Mouse (Mus musculus) mouse trophoblast stem cell (cell line): Measurements from ENCODE around the gene Rpl26.

Source experiments
- in situ Hi-C, 2 experiments: fragments of 300-500 bp; cut with MseI, MboI; formaldehyde crosslinking; loops; 2 replicates in 1 of 2; 3 replicates in 1 of 2; pipeline ENCODE4 v1.15.1; 2025

Gene Rpl26

DNA sequence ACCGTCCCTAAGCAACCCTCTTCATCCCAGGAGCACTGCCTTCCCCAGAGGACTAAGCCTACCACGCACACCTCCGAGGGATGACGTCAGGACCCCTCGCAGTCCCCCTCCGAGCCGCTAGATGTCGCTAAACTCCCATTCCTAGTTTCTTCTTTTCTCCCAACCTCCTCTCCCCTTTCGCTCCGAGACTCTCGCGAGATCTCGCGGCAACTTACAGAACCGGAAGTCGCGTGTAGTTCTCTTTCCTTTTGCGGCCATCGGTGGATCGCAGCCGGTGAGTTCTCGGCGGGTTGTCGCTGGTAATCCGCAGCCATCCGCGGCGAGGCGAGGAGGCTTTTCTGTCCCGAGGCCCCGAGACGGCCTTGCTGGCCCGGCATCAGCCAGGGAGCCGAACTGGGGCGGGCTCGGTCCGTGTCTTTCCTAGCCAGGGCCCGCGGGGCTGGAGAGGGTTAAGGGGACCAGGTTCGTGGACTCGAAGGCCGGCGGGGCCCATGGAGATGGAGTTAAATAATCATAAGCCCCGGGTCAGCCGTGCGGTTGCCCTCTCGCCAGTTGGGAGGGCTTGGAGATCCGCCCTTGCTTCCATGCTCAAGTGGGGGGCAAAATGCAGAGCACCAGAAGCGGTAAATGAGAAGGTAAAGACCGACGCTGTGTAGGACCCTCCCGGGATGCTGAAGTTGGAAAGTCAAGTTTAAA, at the start of gene Rpl26:
Gene Rpl26 (plus strand): TSS at position 233 of the 696 bp plus-strand sequence.
- in situ Hi-C loops = no loop called here

GRCm38 (mm10) chr11:68851644-68852485, 49.5 kb upstream of the Rpl26 start:
- in situ Hi-C loops = no loop called here

DNA sequence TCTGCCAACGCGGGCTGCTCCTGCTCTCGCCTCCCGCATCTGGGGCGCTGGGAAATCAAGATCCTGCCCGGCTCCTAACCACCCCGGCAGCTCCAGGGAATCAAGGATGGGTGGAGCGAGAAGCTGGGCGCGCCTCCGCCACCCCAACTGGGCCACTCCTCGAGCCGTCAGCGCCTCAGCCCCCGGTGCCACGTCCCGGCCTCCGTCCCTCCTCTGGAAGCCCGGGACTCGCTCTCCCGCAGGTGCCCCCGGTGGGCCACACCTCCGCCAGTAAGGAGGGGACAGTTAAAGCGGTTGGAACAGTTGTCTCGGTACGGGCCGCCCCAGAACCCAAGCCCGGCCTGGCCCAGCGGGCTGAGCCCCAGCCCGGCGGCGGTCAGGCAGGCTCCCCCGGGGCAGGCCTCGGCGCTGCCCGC, 48.9 kb upstream of the Rpl26 start:
- in situ Hi-C loops = no loop called here

DNA sequence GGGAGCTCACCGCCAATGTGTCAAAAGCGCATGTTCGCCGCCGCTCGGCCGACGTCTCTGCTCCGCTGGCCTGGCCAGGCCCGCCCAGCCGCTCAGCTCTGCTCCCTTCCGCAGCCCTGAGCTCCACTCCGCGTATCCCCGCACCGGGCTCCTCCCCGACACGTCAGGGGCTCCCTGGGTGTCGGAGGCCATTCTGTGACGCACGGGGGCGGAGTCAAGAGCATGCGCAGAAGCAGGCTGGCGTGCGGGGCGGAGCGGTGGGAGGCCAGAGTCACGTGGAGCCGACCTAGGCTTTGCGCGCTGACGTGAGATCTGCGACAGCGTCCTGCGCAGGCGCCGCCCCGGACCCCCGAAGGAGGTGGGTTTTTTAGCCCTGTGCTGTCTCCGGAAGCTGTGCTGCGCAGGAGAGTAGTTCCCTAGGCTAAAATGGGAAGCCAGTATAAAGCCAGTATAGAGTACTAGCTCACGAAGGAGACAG, 48.4 kb upstream of the Rpl26 start:
- in situ Hi-C loops = no loop called here

DNA sequence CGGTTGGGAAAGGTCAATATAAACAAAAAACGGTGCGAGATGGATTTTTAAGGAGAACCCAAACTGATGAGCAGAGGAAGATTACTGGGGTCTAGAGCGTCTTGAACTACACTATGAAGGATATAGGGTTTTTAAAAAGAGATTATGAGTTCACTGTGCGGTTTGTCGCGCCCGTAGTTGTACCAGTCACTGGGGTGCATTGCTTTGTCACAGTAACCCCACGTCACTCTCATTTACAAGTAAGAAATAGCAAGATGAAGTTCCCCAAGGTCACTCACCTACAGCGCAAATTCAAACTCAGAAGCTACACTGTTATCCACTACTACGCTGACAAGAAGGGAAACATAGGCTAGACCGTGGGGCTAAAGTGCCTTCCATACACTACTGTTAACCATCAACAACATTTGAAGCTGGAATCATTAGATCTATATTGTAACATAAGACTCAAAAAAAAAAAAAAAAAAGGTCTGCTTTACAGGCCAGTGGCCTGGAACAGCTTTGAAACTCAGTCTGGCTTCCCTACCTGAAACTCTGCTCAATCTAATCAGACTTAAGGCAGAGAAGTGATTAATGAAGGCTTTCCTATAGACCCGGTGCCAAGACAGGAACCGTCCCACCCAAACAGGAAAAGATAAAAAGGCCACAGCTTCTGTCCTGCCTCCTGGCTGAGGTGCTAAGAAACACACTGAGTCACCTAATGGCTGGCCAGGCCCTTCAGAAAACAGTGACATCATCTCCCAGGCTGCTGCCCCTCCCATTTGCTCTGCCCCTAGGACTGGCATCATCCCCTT, 47.6 kb upstream of the Rpl26 start:
- in situ Hi-C loops = no loop called here

- in situ Hi-C loops = no loop called here
These were observed 46.8 kb upstream of the Rpl26 start for GRCm38 (mm10) chr11:68854621-68855020.

DNA sequence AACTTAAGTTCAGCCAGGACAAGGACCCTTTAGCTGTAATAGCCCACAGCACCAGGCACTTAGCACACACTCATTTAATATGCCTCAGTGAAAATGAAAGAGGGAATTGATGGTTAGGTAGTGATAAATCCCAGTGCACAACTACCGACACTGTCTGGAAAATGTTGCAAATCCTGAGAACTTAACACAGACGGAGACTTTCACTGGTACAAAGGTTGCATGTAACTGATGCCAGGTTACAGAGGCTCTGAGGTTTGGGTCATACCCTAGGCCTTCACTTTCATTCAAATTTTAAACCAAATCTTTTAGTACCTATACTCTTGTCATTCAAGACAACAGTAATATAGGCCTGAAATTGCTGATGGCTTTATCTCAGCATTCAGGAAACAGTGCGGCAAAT, 44.1 kb upstream of the Rpl26 start:
- in situ Hi-C loops = no loop called here

GRCm38 (mm10) chr11:68859943-68860593, 41.3 kb upstream of the Rpl26 start:
- in situ Hi-C loops = no loop called here

- in situ Hi-C loops = no loop called here
These were observed 39.1 kb upstream of the Rpl26 start for GRCm38 (mm10) chr11:68862260-68862659.

- in situ Hi-C loops = no loop called here
These were observed 37.7 kb upstream of the Rpl26 start for GRCm38 (mm10) chr11:68863631-68864091.

GRCm38 (mm10) chr11:68864544-68865189, 36.7 kb upstream of the Rpl26 start:
- in situ Hi-C loops = no loop called here

DNA sequence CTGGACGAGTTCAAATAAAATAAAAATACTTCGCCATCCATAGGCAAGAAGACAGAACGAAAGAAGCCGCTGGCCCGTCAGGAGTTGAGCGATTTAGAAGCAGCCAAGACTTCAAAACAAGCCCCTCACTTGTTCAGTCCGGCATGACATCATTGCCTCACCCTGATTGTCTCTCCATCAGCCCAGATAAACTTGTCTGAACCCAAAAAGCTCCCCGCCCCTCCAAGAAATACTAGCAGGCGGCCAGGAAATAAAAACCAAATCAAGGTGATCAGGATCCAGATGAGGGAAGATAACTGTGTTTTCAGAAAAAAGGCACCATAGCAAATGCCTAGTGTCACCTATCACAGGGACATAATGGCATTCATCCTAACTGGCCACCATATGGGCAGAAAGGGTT, 30.1 kb upstream of the Rpl26 start:
- in situ Hi-C loops = no loop called here

DNA sequence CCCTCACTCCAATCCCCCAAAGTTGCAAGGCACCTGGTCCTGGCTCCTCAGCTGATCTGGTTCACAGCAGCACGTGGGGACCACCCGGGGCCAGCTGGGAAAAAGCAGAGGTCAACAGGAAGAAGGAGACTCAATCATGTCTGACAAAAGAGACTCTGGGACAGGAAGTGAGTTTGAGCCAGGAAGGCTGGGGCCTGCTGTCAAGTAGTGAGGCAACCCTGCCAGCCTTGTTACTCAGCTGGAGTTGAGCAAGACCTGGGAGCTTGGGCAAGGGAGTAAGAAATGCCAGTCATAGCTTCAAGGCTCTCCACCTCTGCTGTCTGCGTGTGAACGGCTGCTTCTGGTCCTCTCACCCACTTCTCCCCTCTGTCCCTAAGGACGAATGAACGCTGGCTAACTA, 29.6 kb upstream of the Rpl26 start, which contains the start of gene Ndel1:
Gene Ndel1 (minus strand): TSS at position 111 of the 400 bp plus-strand sequence.
- in situ Hi-C loops = no loop called here

- in situ Hi-C loops = no loop called here
These were observed 26.5 kb upstream of the Rpl26 start for GRCm38 (mm10) chr11:68874841-68875240.

GRCm38 (mm10) chr11:68878811-68879210, 22.6 kb upstream of the Rpl26 start:
- in situ Hi-C loops = no loop called here

DNA sequence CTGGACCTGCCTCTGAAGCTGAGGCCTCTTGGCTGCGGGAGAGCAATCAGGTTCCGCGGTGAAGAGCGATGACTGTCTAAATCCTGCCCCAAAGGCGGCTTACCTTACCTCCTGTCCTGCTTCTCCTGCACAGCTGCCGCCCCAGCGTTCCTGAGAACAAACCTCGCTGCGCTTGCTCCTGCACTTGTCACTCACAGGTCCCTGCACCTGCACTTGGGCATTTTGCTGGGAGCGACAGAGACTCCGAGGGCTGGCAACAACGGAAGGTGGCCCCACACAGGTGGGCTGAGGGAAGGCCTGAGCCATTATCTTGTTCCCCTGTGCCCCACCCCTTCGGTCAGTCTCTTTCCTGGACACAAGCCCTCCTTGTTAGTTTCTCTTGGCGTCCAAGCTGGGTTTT, 19.3 kb upstream of the Rpl26 start:
- in situ Hi-C loops = no loop called here

GRCm38 (mm10) chr11:68883843-68884242, 17.5 kb upstream of the Rpl26 start:
- in situ Hi-C loops = no loop called here

DNA sequence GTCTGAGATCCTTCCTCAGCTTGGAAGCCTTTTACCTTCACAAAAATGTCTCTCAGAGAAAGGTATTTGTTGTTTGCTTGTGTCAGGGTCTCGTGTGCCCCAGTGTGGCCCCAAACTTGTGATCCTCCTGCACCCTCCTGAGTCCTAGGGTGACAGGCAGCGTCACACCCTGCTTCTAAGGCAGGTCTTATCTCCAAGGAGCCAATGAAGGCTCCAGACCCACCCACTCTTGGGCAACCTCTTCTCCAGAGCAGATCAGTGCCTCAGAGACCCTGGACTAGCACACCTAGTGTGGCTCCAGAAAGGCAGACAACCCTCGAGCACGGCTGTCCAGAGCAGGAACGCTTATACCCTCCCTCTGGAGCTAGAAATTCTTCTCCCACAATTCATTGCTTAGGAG, 17.0 kb upstream of the Rpl26 start:
- in situ Hi-C loops = no loop called here

DNA sequence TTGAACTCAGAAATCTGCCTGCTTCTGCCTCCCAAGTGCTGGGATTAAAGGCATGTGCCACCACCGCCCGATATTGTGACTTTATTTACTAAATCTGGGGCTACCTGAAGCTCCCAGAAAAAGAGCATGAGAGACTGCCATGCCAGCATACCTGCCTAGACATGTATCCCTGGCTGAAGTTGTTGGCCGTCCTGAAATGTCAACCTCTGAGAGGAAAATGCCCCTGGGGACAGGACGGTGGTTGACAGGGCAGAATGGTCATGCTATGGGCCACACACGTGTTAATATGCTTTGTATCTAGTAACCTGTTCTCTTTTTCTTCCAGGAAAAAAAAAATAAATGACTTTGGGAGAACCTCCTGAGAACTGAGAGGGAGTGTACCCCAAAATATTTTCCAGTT, 15.3 kb upstream of the Rpl26 start:
- in situ Hi-C loops = no loop called here

DNA sequence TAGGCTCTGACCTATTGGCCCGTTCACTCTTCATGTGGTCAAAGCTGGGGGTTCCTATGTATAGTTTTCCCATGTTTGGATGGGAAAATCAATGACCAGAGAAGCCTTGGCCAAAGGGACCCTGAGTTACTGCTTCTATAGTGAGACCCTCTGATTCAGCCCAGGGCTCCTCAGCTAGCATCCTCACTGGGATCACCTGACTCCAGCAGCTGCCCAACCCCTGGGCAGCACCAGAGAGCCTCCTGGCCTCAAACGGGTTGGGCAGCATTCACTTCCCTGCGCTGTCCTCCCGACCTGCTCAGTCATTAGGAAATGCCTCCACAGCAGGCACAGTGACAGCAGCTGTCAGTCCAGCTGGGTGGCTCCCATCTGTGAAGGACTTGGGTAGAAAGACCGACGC, 13.1 kb upstream of the Rpl26 start, which contains the start of gene Rnf222:
Gene Rnf222 (plus strand): TSS at position 301 of the 400 bp plus-strand sequence.
- in situ Hi-C loops = no loop called here

- in situ Hi-C loops = no loop called here
These were observed 12.7 kb upstream of the Rpl26 start for GRCm38 (mm10) chr11:68888653-68889052.
